Mouse (Mus musculus): ENCODE data around the gene Maml3. TPM values are rescaled to one million over a fixed set of nuclear protein-coding genes. Genes with fewer than 3 reads are reported as not detected.

Maml3 gene
- polyA plus RNA-seq, 1 experiment = 2.2 TPM

GRCm38 (mm10) chr3:52090230-52090873 lies 14.5 kb downstream of the Maml3 start:
- H3K36me3 ChIP-seq (ENCODE audit: control insufficient read depth, insufficient read depth) = no peaks in the 10 kb centered on the region
- TF ChIP-seq MYOG (IDR thresholded peaks at IDR 0.05; ENCODE audit: control insufficient read depth, extremely low read depth, insufficient read length) (no peak), MYOD1 (IDR thresholded peaks at IDR 0.05; ENCODE audit: control insufficient read depth, insufficient read length, low read depth) (no peak), USF1 (IDR thresholded peaks at IDR 0.05; ENCODE audit: low read depth) (no peak), CEBPB (IDR thresholded peaks at IDR 0.05; ENCODE audit: low read depth) (no peak)
- H3ac ChIP-seq (ENCODE audit: control insufficient read depth, insufficient read length, low read depth) = no peak overlapping the region
- no peak overlapping the region for H3K4me3 ChIP-seq (ENCODE audit: insufficient read depth, poor library complexity, severe bottlenecking)
- peaks cover 17% of the 10 kb centered on the region for H3K79me3 ChIP-seq (ENCODE audit: low read depth)
- H3K79me2 ChIP-seq (ENCODE audit: control insufficient read depth, insufficient read depth) = peaks cover 78% of the 10 kb centered on the region
- no peaks in the 10 kb centered on the region for H3K27me3 ChIP-seq (ENCODE audit: control insufficient read depth, insufficient read depth, insufficient read length)

- no peak for TF ChIP-seq MYOD1 (IDR thresholded peaks at IDR 0.05; ENCODE audit: control insufficient read depth, insufficient read length, low read depth)
- no peak for TF ChIP-seq CEBPB (IDR thresholded peaks at IDR 0.05; ENCODE audit: low read depth)
- no peak for TF ChIP-seq MAX (IDR thresholded peaks at IDR 0.05)
- no peak for TF ChIP-seq MYOG (IDR thresholded peaks at IDR 0.05; ENCODE audit: control insufficient read depth, extremely low read depth, insufficient read length)
- no peak for TF ChIP-seq USF1 (IDR thresholded peaks at IDR 0.05; ENCODE audit: low read depth)
- no peak for TF ChIP-seq CTCF (IDR thresholded peaks at IDR 0.05; ENCODE audit: control insufficient read depth, insufficient read depth, insufficient read length)
- no peak for TF ChIP-seq FOSL1 (IDR thresholded peaks at IDR 0.05; ENCODE audit: insufficient read depth, low read length, poor library complexity, severe bottlenecking)
- Histone ChIP-seq H3K27me3 (ENCODE audit: control insufficient read depth, insufficient read depth, insufficient read length) (no peaks in the 10 kb centered on the region), H3K4me3 (ENCODE audit: insufficient read depth, poor library complexity, severe bottlenecking) (no peak overlapping the region), H3K36me3 (ENCODE audit: control insufficient read depth, insufficient read depth) (no peaks in the 10 kb centered on the region), H3K79me3 (ENCODE audit: low read depth) (peaks cover 13% of the 10 kb centered on the region), H3ac (ENCODE audit: control insufficient read depth, insufficient read length, low read depth) (peak overlapping the region; percentile 39), H3K79me2 (ENCODE audit: control insufficient read depth, insufficient read depth) (peaks cover 75% of the 10 kb centered on the region)
Observed at GRCm38 (mm10) chr3:52088458-52089341, 16.2 kb downstream of the Maml3 start.

GRCm38 (mm10) chr3:52087636-52088280 lies 17.1 kb downstream of the Maml3 start:
- Histone ChIP-seq H3K4me3 (ENCODE audit: insufficient read depth, poor library complexity, severe bottlenecking) (no peak overlapping the region), H3K79me2 (ENCODE audit: control insufficient read depth, insufficient read depth) (peaks cover 66% of the 10 kb centered on the region), H3K27me3 (ENCODE audit: control insufficient read depth, insufficient read depth, insufficient read length) (no peaks in the 10 kb centered on the region), H3ac (ENCODE audit: control insufficient read depth, insufficient read length, low read depth) (no peak overlapping the region), H3K79me3 (ENCODE audit: low read depth) (peaks cover 12% of the 10 kb centered on the region), H3K36me3 (ENCODE audit: control insufficient read depth, insufficient read depth) (no peaks in the 10 kb centered on the region)
- TF ChIP-seq FOSL1 (IDR thresholded peaks at IDR 0.05; ENCODE audit: insufficient read depth, low read length, poor library complexity, severe bottlenecking) (no peak), MYOD1 (IDR thresholded peaks at IDR 0.05; ENCODE audit: control insufficient read depth, insufficient read length, low read depth) (no peak), MAX (IDR thresholded peaks at IDR 0.05) (no peak), USF1 (IDR thresholded peaks at IDR 0.05; ENCODE audit: low read depth) (no peak), MYOG (IDR thresholded peaks at IDR 0.05; ENCODE audit: control insufficient read depth, extremely low read depth, insufficient read length) (no peak), CEBPB (IDR thresholded peaks at IDR 0.05; ENCODE audit: low read depth) (no peak), CTCF (IDR thresholded peaks at IDR 0.05; ENCODE audit: control insufficient read depth, insufficient read depth, insufficient read length) (no peak)

GRCm38 (mm10) chr3:52078763-52079162 lies 26.1 kb downstream of the Maml3 start:
- peaks cover 6% of the 10 kb centered on the region for H3K79me3 ChIP-seq (ENCODE audit: low read depth)
- peaks cover 14% of the 10 kb centered on the region for H3K79me2 ChIP-seq (ENCODE audit: control insufficient read depth, insufficient read depth)
- no peak overlapping the region for H3K4me3 ChIP-seq (ENCODE audit: insufficient read depth, poor library complexity, severe bottlenecking)
- no peak overlapping the region for H3ac ChIP-seq (ENCODE audit: control insufficient read depth, insufficient read length, low read depth)
- no peaks in the 10 kb centered on the region for H3K27me3 ChIP-seq (ENCODE audit: control insufficient read depth, insufficient read depth, insufficient read length)
- H3K36me3 ChIP-seq (ENCODE audit: control insufficient read depth, insufficient read depth) = no peaks in the 10 kb centered on the region
- TF ChIP-seq MAX (IDR thresholded peaks at IDR 0.05) = no peak
- no peak for TF ChIP-seq FOSL1 (IDR thresholded peaks at IDR 0.05; ENCODE audit: insufficient read depth, low read length, poor library complexity, severe bottlenecking)
- TF ChIP-seq USF1 (IDR thresholded peaks at IDR 0.05; ENCODE audit: low read depth) = no peak
- no peak for TF ChIP-seq CEBPB (IDR thresholded peaks at IDR 0.05; ENCODE audit: low read depth)
- no peak for TF ChIP-seq CTCF (IDR thresholded peaks at IDR 0.05; ENCODE audit: control insufficient read depth, insufficient read depth, insufficient read length)

- Histone ChIP-seq H3ac (ENCODE audit: control insufficient read depth, insufficient read length, low read depth) (no peak overlapping the region), H3K27me3 (ENCODE audit: control insufficient read depth, insufficient read depth, insufficient read length) (no peaks in the 10 kb centered on the region), H3K79me3 (ENCODE audit: low read depth) (peaks cover 6% of the 10 kb centered on the region), H3K4me3 (ENCODE audit: insufficient read depth, poor library complexity, severe bottlenecking) (no peak overlapping the region), H3K79me2 (ENCODE audit: control insufficient read depth, insufficient read depth) (peaks cover 32% of the 10 kb centered on the region), H3K36me3 (ENCODE audit: control insufficient read depth, insufficient read depth) (no peaks in the 10 kb centered on the region)
- TF ChIP-seq CTCF (IDR thresholded peaks at IDR 0.05; ENCODE audit: control insufficient read depth, insufficient read depth, insufficient read length) = no peak
Observed at GRCm38 (mm10) chr3:52073959-52074358, 30.9 kb downstream of the Maml3 start.

Measured in C2C12 (cell line).